Mouse (Mus musculus) CH12.LX (cell line): ENCODE results near the gene Avpi1. TPM values are rescaled to one million over a fixed set of nuclear protein-coding genes. Genes with fewer than 3 reads are reported as not detected.

ENCODE experiments used
- DNase-seq: peaks from one replicate; pipeline ENCODE4 v3.0.0-alpha.2; 2013; ENCODE audit errors: extremely low read depth
- H3K27ac ChIP-seq: 2 replicates; pipeline ENCODE4 v1.5.1; 2012; ENCODE audit warnings: low read depth, mild to moderate bottlenecking, control low read depth, moderate library complexity; ENCODE audit not compliant: insufficient read depth
- H3K27me3 ChIP-seq: replicated peaks from 2 replicates; pipeline ENCODE3; 2012; ENCODE audit warnings: inconsistent platforms
- H3K36me3 ChIP-seq, 2 experiments: replicated peaks in 1 of 2; 2 replicates each; pipeline versions ENCODE3 to v1.6.1; 2012; ENCODE audit warnings: inconsistent platforms in 1 of 2, low read length in 1 of 2, mild to moderate bottlenecking in 1 of 2, mixed read lengths in 1 of 2, moderate library complexity in 1 of 2; ENCODE audit not compliant: control insufficient read depth in 1 of 2, insufficient read depth in 1 of 2
- H3K4me1 ChIP-seq, 2 experiments: 2 replicates each; pipeline ENCODE4 v1.6.1; 2012; ENCODE audit warnings: inconsistent platforms in 1 of 2, moderate library complexity in 1 of 2; ENCODE audit not compliant: insufficient read depth in 2 of 2, control insufficient read depth in 1 of 2
- H3K4me2 ChIP-seq: 2 replicates; pipeline ENCODE4 v1.6.1; 2012; ENCODE audit warnings: low read depth, mild to moderate bottlenecking, control low read depth; ENCODE audit not compliant: poor library complexity, insufficient read depth, severe bottlenecking
- H3K4me3 ChIP-seq, 3 experiments: fragments of 150-350 bp in 1 of 3; sonication (generic) in 1 of 3; replicated peaks in 1 of 3; 2 replicates each; pipeline versions ENCODE3 to v1.5.1; 2011 to 2012; ENCODE audit warnings: low read depth in 2 of 3, low read length in 2 of 3, mild to moderate bottlenecking in 2 of 3, moderate library complexity in 2 of 3, control low read depth in 1 of 3, improper control_type of control experiment in 1 of 3, inconsistent platforms in 1 of 3, mixed read lengths in 1 of 3; ENCODE audit not compliant: poor library complexity in 1 of 3
- H3K79me2 ChIP-seq: replicated peaks from 2 replicates; pipeline ENCODE4 v1.6.1; 2012; ENCODE audit warnings: mild to moderate bottlenecking, moderate library complexity; ENCODE audit not compliant: control insufficient read depth, poor library complexity, insufficient read depth, severe bottlenecking; ENCODE audit errors: extremely low read depth
- H3K9ac ChIP-seq: 2 replicates; pipeline ENCODE4 v1.6.1; 2012; ENCODE audit warnings: low read depth, mild to moderate bottlenecking, control low read depth, moderate library complexity; ENCODE audit not compliant: insufficient read depth
- H3K9me3 ChIP-seq: replicated peaks from 2 replicates; pipeline ENCODE3; 2012; ENCODE audit warnings: low read length, inconsistent platforms, mixed read lengths
- BHLHE40 ChIP-seq: IDR thresholded peaks from 2 replicates; pipeline ENCODE4 v1.6.1; 2011; ENCODE audit warnings: mild to moderate bottlenecking, low read depth, low read length, improper control_type of control experiment
- CHD1 ChIP-seq: IDR thresholded peaks from 2 replicates; pipeline ENCODE4 v1.6.1; 2012; ENCODE audit warnings: low read depth, low read length, improper control_type of control experiment, inconsistent platforms
- CHD2 ChIP-seq: IDR thresholded peaks from 2 replicates; pipeline ENCODE4 v1.6.1; 2011; ENCODE audit warnings: low read length, improper control_type of control experiment
- CTCF ChIP-seq, 2 experiments: IDR thresholded peaks in 1 of 2; conservative IDR thresholded peaks in 1 of 2; 2 replicates each; pipeline ENCODE4 v1.5.1; 2011 to 2012; ENCODE audit warnings: low read depth in 2 of 2, low read length in 2 of 2, improper control_type of control experiment in 1 of 2, inconsistent platforms in 1 of 2, mild to moderate bottlenecking in 1 of 2, moderate library complexity in 1 of 2
- ELF1 ChIP-seq: IDR thresholded peaks from 2 replicates; pipeline ENCODE4 v1.6.1; 2014; ENCODE audit warnings: low read depth, mild to moderate bottlenecking, inconsistent platforms, low read length, improper control_type of control experiment
- ETS1 ChIP-seq: conservative IDR thresholded peaks from 2 replicates; pipeline ENCODE4 v1.6.1; 2012; ENCODE audit warnings: low read depth, mild to moderate bottlenecking, inconsistent platforms, low read length, improper control_type of control experiment, moderate library complexity
- GABPA ChIP-seq: IDR thresholded peaks from 2 replicates; pipeline ENCODE4 v1.6.1; 2012; ENCODE audit warnings: low read depth, low read length, improper control_type of control experiment, inconsistent platforms; ENCODE audit not compliant: insufficient replicate concordance
- IRF4 ChIP-seq: IDR thresholded peaks from 2 replicates; pipeline ENCODE4 v1.6.1; 2014; ENCODE audit warnings: low read depth, mild to moderate bottlenecking, inconsistent platforms, low read length, improper control_type of control experiment
- JUND ChIP-seq: conservative IDR thresholded peaks from 2 replicates; pipeline ENCODE4 v1.6.1; 2011; ENCODE audit warnings: low read depth, low read length, improper control_type of control experiment
- KAT2A ChIP-seq: IDR thresholded peaks from 2 replicates; pipeline ENCODE4 v1.6.1; 2012; ENCODE audit warnings: low read length, improper control_type of control experiment, inconsistent platforms; ENCODE audit not compliant: insufficient replicate concordance
- MAFK ChIP-seq: IDR thresholded peaks from 2 replicates; pipeline ENCODE4 v1.6.1; 2011; ENCODE audit warnings: low read length, improper control_type of control experiment; ENCODE audit not compliant: insufficient replicate concordance
- MAX ChIP-seq: IDR thresholded peaks from 2 replicates; pipeline ENCODE4 v1.6.1; 2011; ENCODE audit warnings: low read length, improper control_type of control experiment
- MAZ ChIP-seq: IDR thresholded peaks from 2 replicates; pipeline ENCODE4 v1.6.1; 2012; ENCODE audit warnings: low read depth, mild to moderate bottlenecking, inconsistent platforms, low read length, improper control_type of control experiment, moderate library complexity
- MEF2A ChIP-seq: IDR thresholded peaks from 2 replicates; pipeline ENCODE4 v1.6.1; 2014; ENCODE audit warnings: low read depth, mild to moderate bottlenecking, inconsistent platforms, low read length, improper control_type of control experiment, borderline replicate concordance
- MXI1 ChIP-seq: IDR thresholded peaks from 2 replicates; pipeline ENCODE4 v1.6.1; 2011; ENCODE audit warnings: mild to moderate bottlenecking, low read depth, low read length, improper control_type of control experiment
- MYC ChIP-seq: IDR thresholded peaks from 2 replicates; pipeline ENCODE4 v1.6.1; 2011; ENCODE audit warnings: low read depth, mild to moderate bottlenecking, improper control_type of control experiment, low read length
- NELFE ChIP-seq: IDR thresholded peaks from 2 replicates; pipeline ENCODE4 v1.6.1; 2011; ENCODE audit warnings: low read depth, low read length, improper control_type of control experiment
- PAX5 ChIP-seq: IDR thresholded peaks from 2 replicates; pipeline ENCODE4 v1.6.1; 2012; ENCODE audit warnings: low read length, inconsistent platforms, mixed read lengths
- POLR2A ChIP-seq: IDR thresholded peaks from 2 replicates; pipeline ENCODE4 v1.6.1; 2011; ENCODE audit warnings: low read depth, mild to moderate bottlenecking, improper control_type of control experiment, low read length
- RCOR1 ChIP-seq: conservative IDR thresholded peaks from 2 replicates; pipeline ENCODE4 v1.6.1; 2012; ENCODE audit warnings: low read depth, mild to moderate bottlenecking, inconsistent platforms, low read length, improper control_type of control experiment
- SIN3A ChIP-seq: IDR thresholded peaks from 2 replicates; pipeline ENCODE4 v1.6.1; 2012; ENCODE audit warnings: low read length, improper control_type of control experiment, inconsistent platforms
- UBTF ChIP-seq: IDR thresholded peaks from 2 replicates; pipeline ENCODE4 v1.6.1; 2012; ENCODE audit warnings: low read depth, mild to moderate bottlenecking, inconsistent platforms, low read length, improper control_type of control experiment, moderate library complexity
- USF1 ChIP-seq: IDR thresholded peaks from 2 replicates; pipeline ENCODE4 v1.6.1; 2014; ENCODE audit warnings: low read depth, mild to moderate bottlenecking, inconsistent platforms, low read length, improper control_type of control experiment
- USF2 ChIP-seq: conservative IDR thresholded peaks from 2 replicates; pipeline ENCODE4 v1.6.1; 2011; ENCODE audit warnings: low read depth, low read length, improper control_type of control experiment
- ZC3H11A ChIP-seq: IDR thresholded peaks from 2 replicates; pipeline ENCODE4 v1.6.1; 2012; ENCODE audit warnings: low read depth, mild to moderate bottlenecking, inconsistent platforms, low read length, improper control_type of control experiment
- ZMIZ1 ChIP-seq: IDR thresholded peaks from 2 replicates; pipeline ENCODE4 v1.6.1; 2012; ENCODE audit warnings: low read depth, mild to moderate bottlenecking, inconsistent platforms, low read length, improper control_type of control experiment
- dilution Hi-C: fragments of 300-500 bp; cut with MboI; formaldehyde crosslinking; loops from 2 replicates; pipeline ENCODE4 v1.14.3; 2020; ENCODE audit warnings: low sequenced_read_pairs; ENCODE audit not compliant: extremely low pct_unique_long_range_greater_than_20kb, extremely low pct_ligation_motif_present
- in situ Hi-C: fragments of 300-500 bp; cut with MboI; formaldehyde crosslinking; loops from 3 replicates; pipeline ENCODE4 v1.14.3; 2019; ENCODE audit warnings: low sequenced_read_pairs, low pct_ligation_motif_present, low pct_unique_long_range_greater_than_20kb, mixed read lengths
- polyA plus RNA-seq: library from polyadenylated mRNA; unstranded; fragments of >175 nt; gene quantifications from 2 replicates; pipeline ENCODE4 v1.2.1, GENCODE M21; 2012; ENCODE audit warnings: low read depth; ENCODE audit not compliant: insufficient read length
- total RNA-seq, 2 experiments: library from RNA; depleted of rRNA; stranded (reverse); fragments of 300-350 nt in 1 of 2; fragments of >200 nt in 1 of 2; gene quantifications; 2 replicates each; pipeline ENCODE4 v1.2.3; 2012 to 2014

Avpi1 gene
- total RNA-seq (2012; rRNA removed) (7.7 and 9.3 TPM in 2 replicates), total RNA-seq (2014; rRNA removed) (8.1 and 9.0 TPM in 2 replicates), polyA plus RNA-seq (5.9 and 6.5 TPM in 2 replicates)

- TF ChIP-seq ZMIZ1 (peak; percentile 23; the same call in 1 of the 2 replicates), CTCF (conservative IDR thresholded peaks at IDR 0.05 in 1 of 2, IDR thresholded peaks at IDR 0.05 in 1 of 2; ENCODE audit: low read depth in 2 of 2, low read length in 2 of 2) (no peak), USF1 (peak; percentile 28; the same call in 1 of the 2 replicates), MYC (peak; percentile 54), PAX5 (no peak), CHD2 (peak; percentile 66), MAX (peak; percentile 81), MAZ (peak; percentile 47; the same call in 1 of the 2 replicates), ELF1 (0 out of 2 replicates have a peak, but pooled peaks have one; percentile 36), NELFE (0 out of 2 replicates have a peak, but pooled peaks have one; percentile 42), MXI1 (peak; percentile 83; the same call in 1 of the 2 replicates), BHLHE40 (peak; percentile 92), IRF4 (peak; percentile 34; the same call in 1 of the 2 replicates), ZC3H11A (no peak), KAT2A (no peak), POLR2A (peak; percentile 65), USF2 (no peak), SIN3A (peak; percentile 26; the same call in 1 of the 2 replicates), JUND (no peak), MEF2A (no peak)
- TF ChIP-seq, all 38 proteins: peak for 13
- peak within 1 kb of the TSS; percentile 96 for H3K4me2 ChIP-seq
- H3K36me3 ChIP-seq, result peaks cover 1 to 22% of the 10 kb centered on the region in 2 experiments
- no peaks in the 10 kb centered on the region for H3K9me3 ChIP-seq
- H3K27ac ChIP-seq, result peak within 1 kb of the TSS; percentile 5; the same call in 1 of the 2 replicates
- H3K4me1 ChIP-seq, result peaks cover 8 to 28% of the 10 kb centered on the region in 2 experiments
- peak within 1 kb of the TSS; percentile 61 for H3K9ac ChIP-seq
- dilution Hi-C loops (no loop called here), in situ Hi-C loops (no loop called here)
- H3K4me3 ChIP-seq, result peak within 1 kb of the TSS; percentile 57 to 64 (median 61)
- peak; percentile 92 for DNase-seq
- no peaks in the 10 kb centered on the region for H3K27me3 ChIP-seq
- H3K79me2 ChIP-seq, result no peaks in the 10 kb centered on the region
Observed at GRCm38 (mm10) chr19:42128787-42129508, at the start of gene Avpi1. Gene Avpi1, minus strand, starts transcription at chr19:42129059.

GRCm38 (mm10) chr19:42177461-42177860, 48.6 kb upstream of the Avpi1 start:
- dilution Hi-C loops, result no loop called here
- Histone ChIP-seq H3K4me1 (no peaks in the 10 kb centered on the region), H3K27me3 (no peaks in the 10 kb centered on the region)
- TF ChIP-seq ZC3H11A (no peak), MEF2A (no peak), ETS1 (no peak), GABPA (no peak), RCOR1 (no peak), MAFK (no peak), ZMIZ1 (no peak), MAZ (no peak), CHD2 (no peak), UBTF (no peak), CHD1 (no peak), MXI1 (no peak)
- TF ChIP-seq, all 38 proteins: peak for 0
- H3K4me2 ChIP-seq, result no peak overlapping the region
- no peak overlapping the region for H3K27ac ChIP-seq
- H3K4me3 ChIP-seq, result no peak overlapping the region
- H3K79me2 ChIP-seq, result no peaks in the 10 kb centered on the region; the same call in none of the 2 replicates
- in situ Hi-C loops, result no loop called here
- no peak overlapping the region for H3K9ac ChIP-seq
- no peak for DNase-seq
- H3K36me3 ChIP-seq, result peaks cover 45 to 80% of the 10 kb centered on the region in 2 experiments
- no peaks in the 10 kb centered on the region for H3K9me3 ChIP-seq
